Mouse (Mus musculus) megakaryocyte, embryonic 14.5 days (primary cell): ENCODE data around the gene Gm42906.

ENCODE experiments used
- FLI1 ChIP-seq: IDR thresholded peaks from 2 replicates; pipeline ENCODE4 v1.6.1; 2012; ENCODE audit warnings: low read length, inconsistent platforms, mixed read lengths
- GATA1 ChIP-seq: IDR thresholded peaks from 3 replicates; pipeline ENCODE4 v1.6.1; 2012; ENCODE audit warnings: mixed read lengths, low read length, inconsistent platforms, borderline replicate concordance

GRCm38 (mm10) chr5:151133744-151134143 lies 294.2 kb downstream of the Gm42906 start:
- TF ChIP-seq GATA1 = no peak
- TF ChIP-seq FLI1 = no peak
